Mouse (Mus musculus) lung, adult 2 months (tissue): ENCODE data around the gene Idh3a. TPM values are rescaled to one million over a fixed set of nuclear protein-coding genes. Genes with fewer than 3 reads are reported as not detected.

ENCODE experiments used
- DNase-seq: peaks from one replicate; pipeline ENCODE4 v3.0.0; 2022
- H3K4me1 ChIP-seq: fragments of 200-500 bp; 2 replicates; pipeline ENCODE4 v1.6.1; 2011; ENCODE audit warnings: low read length; ENCODE audit not compliant: control insufficient read depth, insufficient read depth
- H3K4me3 ChIP-seq: fragments of 200-500 bp; replicated peaks from 2 replicates; pipeline ENCODE3; 2011; ENCODE audit warnings: low read depth, mild to moderate bottlenecking, control low read depth, low read length; ENCODE audit errors: extremely low read depth
- CTCF ChIP-seq: fragments of 200-500 bp; IDR thresholded peaks from 2 replicates; pipeline ENCODE4 v1.5.1; 2011; ENCODE audit warnings: mild to moderate bottlenecking, low read length, control low read depth; ENCODE audit not compliant: insufficient read depth
- POLR2A ChIP-seq: fragments of 200-500 bp; IDR thresholded peaks from 2 replicates; pipeline ENCODE4 v1.6.1; 2011; ENCODE audit warnings: low read depth, mild to moderate bottlenecking, control low read depth, low read length, borderline replicate concordance; ENCODE audit errors: extremely low read depth
- WGBS: fragments of 180-500 bp; shearing (Covaris S2); methylation state at CpG from one replicate; pipeline ENCODE4 v1.1.7; 2018; 5-methylcytosine and 5-hydroxymethylcytosine counted together
- polyA plus RNA-seq: library from polyadenylated mRNA; depleted of rRNA; stranded (reverse); fragments of >200 nt; gene quantifications from 2 replicates; pipeline ENCODE4 v1.2.3, GENCODE M21; 2012; rRNA removed

The Idh3a gene
- polyA plus RNA-seq, 1 experiment = 37.0 TPM

DNA sequence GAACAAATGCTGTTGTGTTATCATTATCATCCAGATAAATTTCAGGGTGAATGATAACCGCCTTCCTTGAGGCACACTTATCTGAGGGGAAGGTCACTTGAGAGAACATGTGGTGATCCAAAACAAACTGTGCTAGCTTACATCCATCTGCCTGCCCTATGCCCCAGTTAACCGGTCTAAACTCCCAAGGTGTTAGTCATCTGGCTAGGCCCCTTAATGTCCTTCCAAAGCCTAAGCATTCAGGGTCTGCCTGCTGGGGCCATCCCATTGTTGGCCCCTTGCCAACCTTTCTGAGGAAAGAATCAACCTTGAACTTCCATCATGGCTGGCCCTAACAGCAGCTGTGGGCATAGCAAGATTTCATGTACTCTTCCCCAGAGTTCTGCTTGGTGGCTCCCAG is 56.0 kb downstream of the Idh3a start:
- DNase-seq = no peak
- TF ChIP-seq POLR2A = no peak
- no peak for TF ChIP-seq CTCF
- Histone ChIP-seq H3K4me1 (no peaks in the 10 kb centered on the region), H3K4me3 (no peak overlapping the region)
- 54% methylated on average over 2 of the region's 2 CpGs for WGBS

GRCm38 (mm10) chr9:54642556-54642955 is 56.4 kb downstream of the Idh3a start:
- no peak for TF ChIP-seq CTCF
- TF ChIP-seq POLR2A = no peak
- WGBS = 41% methylated on average over 4 of the region's 4 CpGs
- Histone ChIP-seq H3K4me1 (no peaks in the 10 kb centered on the region), H3K4me3 (no peak overlapping the region)
- no peak for DNase-seq

DNA sequence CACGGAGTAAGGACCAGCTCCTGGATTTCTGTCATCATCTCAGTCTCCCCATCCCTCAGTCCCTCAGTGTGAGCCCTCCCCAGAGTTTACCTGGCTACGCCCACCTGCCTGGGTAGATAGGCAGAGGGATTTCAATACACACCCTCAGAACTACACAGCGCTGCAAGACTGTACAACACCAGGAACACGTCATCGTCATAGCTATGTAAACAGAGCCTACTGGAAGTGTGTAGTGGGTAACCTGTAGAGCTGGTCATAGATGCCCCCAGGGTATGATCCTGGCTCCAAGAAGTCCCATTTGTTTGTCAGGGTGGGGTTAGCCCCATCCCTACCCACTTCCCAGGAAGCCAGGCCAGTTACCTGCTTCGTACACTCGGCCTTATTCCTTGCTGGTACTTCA is 57.0 kb downstream of the Idh3a start:
- H3K4me1 ChIP-seq = no peaks in the 10 kb centered on the region
- WGBS = 85% methylated on average over 7 of the region's 7 CpGs
- H3K4me3 ChIP-seq = no peak overlapping the region
- no peak for DNase-seq
- TF ChIP-seq POLR2A = no peak
- TF ChIP-seq CTCF = no peak

DNA sequence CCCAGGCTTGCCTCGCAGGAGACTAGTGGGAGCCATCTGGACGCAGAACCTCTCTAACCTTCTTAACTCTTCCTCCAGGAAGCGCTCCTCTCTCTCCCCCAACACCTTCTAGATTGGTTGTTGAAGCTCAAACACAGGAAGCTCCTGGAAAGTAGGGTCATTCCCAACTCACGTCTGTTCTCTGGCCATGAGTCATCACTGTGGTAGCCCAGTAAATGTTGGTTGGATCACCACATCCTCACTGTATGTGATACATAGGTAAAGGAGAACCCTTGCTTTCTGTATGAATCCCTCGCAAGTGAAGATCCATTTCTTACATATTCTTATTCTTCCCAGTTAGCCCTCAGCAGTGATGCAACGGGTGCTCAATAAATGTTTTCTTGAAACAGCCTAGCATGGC is 59.4 kb downstream of the Idh3a start:
- H3K4me3 ChIP-seq = no peak overlapping the region
- TF ChIP-seq CTCF (no peak), POLR2A (no peak)
- no peaks in the 10 kb centered on the region for H3K4me1 ChIP-seq
- no peak for DNase-seq
- WGBS = 70% methylated on average over 6 of the region's 6 CpGs

DNA sequence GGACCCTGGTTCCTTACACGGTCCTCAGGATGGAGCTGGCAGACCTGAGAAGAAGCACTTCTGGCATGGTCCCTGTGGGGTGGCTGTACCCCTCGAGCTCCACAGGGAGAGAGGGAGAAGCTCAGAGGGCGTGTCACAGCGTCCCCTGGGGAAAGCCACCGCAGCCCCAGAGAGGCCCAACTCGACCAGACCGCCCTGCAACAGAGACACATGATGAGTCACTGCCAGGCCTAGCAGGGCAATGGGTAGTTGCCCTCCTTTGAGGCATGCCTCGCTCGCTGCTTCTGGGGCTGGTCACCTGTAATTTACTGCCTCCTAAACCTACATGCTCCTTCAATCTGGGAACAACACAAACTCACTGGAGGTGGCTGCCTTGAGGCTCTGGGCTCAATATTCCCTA is 60.1 kb downstream of the Idh3a start:
- 71% methylated on average over 9 of the region's 9 CpGs for WGBS
- H3K4me3 ChIP-seq = no peak overlapping the region
- no peak for DNase-seq
- TF ChIP-seq POLR2A (no peak), CTCF (no peak)
- no peaks in the 10 kb centered on the region for H3K4me1 ChIP-seq

GRCm38 (mm10) chr9:54647456-54647855 is 61.3 kb downstream of the Idh3a start:
- WGBS = 29% methylated on average over 2 of the region's 2 CpGs
- no peaks in the 10 kb centered on the region for H3K4me1 ChIP-seq

DNA sequence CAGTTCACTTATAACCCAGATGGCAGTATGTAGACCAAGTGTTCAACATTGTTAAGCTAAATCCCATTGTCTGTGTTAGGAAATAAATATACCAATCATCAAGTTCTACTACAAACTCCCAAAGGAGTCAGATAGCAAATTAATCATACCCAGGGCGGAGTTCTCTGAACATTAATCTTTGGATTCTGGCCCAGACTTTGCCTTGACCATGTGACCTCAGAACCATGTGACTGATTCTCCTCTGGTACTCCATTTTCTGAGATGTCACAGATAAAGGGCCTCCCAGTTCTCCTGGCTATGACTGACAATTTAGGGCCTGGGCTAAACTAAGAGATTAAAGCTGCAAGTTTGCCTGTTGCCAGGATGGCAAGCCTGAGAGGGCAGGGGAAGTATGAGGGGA is 63.2 kb downstream of the Idh3a start:
- no peak for TF ChIP-seq POLR2A
- no peak for DNase-seq
- 72% methylated on average over 1 of the region's 1 CpGs for WGBS
- Histone ChIP-seq H3K4me3 (no peak overlapping the region), H3K4me1 (no peaks in the 10 kb centered on the region)

More at GRCm38 (mm10) chr9:54647456-54647855, 61.3 kb downstream of the Idh3a start:
- no peak overlapping the region for H3K4me3 ChIP-seq
- TF ChIP-seq CTCF (no peak), POLR2A (no peak)
- DNase-seq = no peak

DNA sequence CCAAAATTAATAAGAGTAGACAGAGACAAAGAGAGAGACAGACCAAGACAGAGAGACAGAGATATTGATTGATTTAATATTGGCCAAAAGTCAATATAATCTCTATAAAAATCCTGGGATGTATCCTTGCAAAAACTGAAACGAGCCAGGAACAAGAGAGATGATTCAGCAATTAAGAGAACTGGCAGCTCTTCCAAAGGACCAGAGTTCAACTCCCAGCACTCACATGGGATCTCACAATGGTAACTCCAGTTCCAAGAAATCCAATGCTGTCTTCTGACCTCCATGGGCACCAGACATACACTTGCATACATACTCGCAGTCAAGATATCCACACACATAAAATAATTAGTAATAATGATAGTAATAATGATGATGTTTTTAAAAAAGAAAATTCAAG is 66.6 kb downstream of the Idh3a start:
- 85% methylated on average over 2 of the region's 2 CpGs for WGBS
- Histone ChIP-seq H3K4me1 (no peaks in the 10 kb centered on the region), H3K4me3 (no peak overlapping the region)
- no peak for DNase-seq
- no peak for TF ChIP-seq CTCF
- no peak for TF ChIP-seq POLR2A

Other genes starting within 250 kb of the Idh3a start
- 3.8 and 6.6 TPM in 2 replicates for gene Dmxl2, start 84.7 kb upstream of the Idh3a start, polyA plus RNA-seq
- 0.14 and 0.15 TPM in 2 replicates for gene Sh2d7, start 47.4 kb upstream of the Idh3a start, polyA plus RNA-seq
- 7.5 and 9.7 TPM in 2 replicates for gene Cib2, start 26.1 kb upstream of the Idh3a start, polyA plus RNA-seq
- gene Acsbg1, start 75.5 kb downstream of the Idh3a start, polyA plus RNA-seq = 0.91 and 31.6 TPM in 2 replicates
- gene Dnaja4, start 112.5 kb downstream of the Idh3a start, polyA plus RNA-seq = 14.9 and 18.2 TPM in 2 replicates
- gene Wdr61, start 148.2 kb downstream of the Idh3a start, polyA plus RNA-seq = 21.8 and 32.1 TPM in 2 replicates
- gene Crabp1, start 178.4 kb downstream of the Idh3a start, polyA plus RNA-seq = 3.8 and 6.5 TPM in 2 replicates